Mouse (Mus musculus) heart, adult 2 months (tissue): Measurements from ENCODE around the gene Wnt5a.

Source experiments
- CTCF ChIP-seq: fragments of 200-600 bp; IDR thresholded peaks from 2 replicates; pipeline ENCODE4 v1.8.1; 2022; ENCODE audit warnings: antibody characterized with exemption, mild to moderate bottlenecking, moderate library complexity
- POLR2A ChIP-seq: fragments of 200-500 bp; IDR thresholded peaks from 2 replicates; pipeline ENCODE4 v1.6.1; 2011; ENCODE audit warnings: mild to moderate bottlenecking, low read depth, low read length, control low read depth; ENCODE audit not compliant: insufficient read depth

DNA sequence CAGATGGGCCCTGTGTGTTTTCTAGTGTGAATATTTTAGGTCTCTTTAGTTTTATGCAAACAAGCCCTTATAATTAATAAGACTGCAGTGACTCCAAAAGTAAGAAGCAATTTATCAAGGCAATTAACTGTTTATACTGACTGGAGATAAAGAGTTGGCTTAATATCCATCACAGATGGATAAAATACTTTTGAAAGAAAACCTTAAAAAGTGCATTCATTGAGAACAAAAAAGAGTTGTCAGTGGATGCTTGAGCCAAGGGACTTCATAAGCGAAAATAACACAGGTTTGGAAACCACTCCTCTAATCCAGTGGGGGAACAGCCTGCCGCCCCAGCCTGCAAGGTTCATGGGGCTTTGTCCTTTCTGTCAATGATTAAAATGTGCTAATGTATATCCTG, 9.6 kb downstream of the Wnt5a start:
- TF ChIP-seq POLR2A, result no peak
- TF ChIP-seq CTCF, result no peak
